Mouse (Mus musculus) neural tube, embryonic 13.5 days (tissue): ENCODE measurements around the gene Gm11099. TPM values are rescaled to one million over a fixed set of nuclear protein-coding genes. Genes with fewer than 3 reads are reported as not detected.

Experiments
- ATAC-seq: fragments of 200-750 bp; cut with Nextera tagmentation; 2 replicates; pipeline ENCODE4 v1.8.0; 2017; ENCODE audit warnings: low read depth, mild to moderate bottlenecking, moderate TSS enrichment, moderate library complexity
- H3K27ac ChIP-seq: fragments of 300-500 bp; sonication (generic); replicated peaks from 2 replicates; pipeline ENCODE4 v1.5.1; 2015; ENCODE audit warnings: moderate library complexity, mild to moderate bottlenecking, inconsistent platforms
- H3K27me3 ChIP-seq: fragments of 300-500 bp; sonication (generic); 2 replicates; pipeline ENCODE4 v1.6.1; 2015; ENCODE audit warnings: mild to moderate bottlenecking, inconsistent platforms
- H3K36me3 ChIP-seq: fragments of 300-500 bp; sonication (generic); 2 replicates; pipeline ENCODE4 v1.6.1; 2015; ENCODE audit warnings: mild to moderate bottlenecking, inconsistent platforms
- H3K4me1 ChIP-seq: fragments of 300-500 bp; sonication (generic); replicated peaks from 2 replicates; pipeline ENCODE4 v1.6.1; 2015; ENCODE audit warnings: inconsistent platforms
- H3K4me2 ChIP-seq: fragments of 300-500 bp; sonication (generic); 2 replicates; pipeline ENCODE4 v1.6.1; 2015; ENCODE audit warnings: inconsistent platforms, mild to moderate bottlenecking, moderate library complexity
- H3K4me3 ChIP-seq: fragments of 300-500 bp; sonication (generic); 2 replicates; pipeline ENCODE4 v1.5.1; 2015; ENCODE audit warnings: mild to moderate bottlenecking, inconsistent platforms
- H3K9ac ChIP-seq: fragments of 300-500 bp; sonication (generic); 2 replicates; pipeline ENCODE4 v1.6.1; 2015; ENCODE audit warnings: moderate library complexity, mild to moderate bottlenecking, inconsistent platforms
- H3K9me3 ChIP-seq: fragments of 300-500 bp; sonication (generic); 2 replicates; pipeline ENCODE4 v1.6.1; 2016; ENCODE audit warnings: inconsistent platforms
- WGBS: fragments of 180-500 bp; shearing (Covaris S2); methylation state at CpG from one replicate; pipeline ENCODE4 v1.1.7; 2015; 5-methylcytosine and 5-hydroxymethylcytosine counted together
- polyA plus RNA-seq: library from polyadenylated mRNA; unstranded; fragments of >200 nt; fragmentation: Nextera tagmentation; extraction: Ambion mirVana; gene quantifications from 2 replicates; pipeline ENCODE4 v1.2.1, GENCODE M21; 2015

Gm11099 gene
- polyA plus RNA-seq: not detected in 2 replicates

- ATAC-seq: no peak
- Histone ChIP-seq H3K4me1 (0 out of 2 replicates have a peak, but pooled peaks cover 3% of the 10 kb centered on the region), H3K4me3 (no peak within 1 kb of the TSS), H3K4me2 (no peak within 1 kb of the TSS), H3K9ac (no peak within 1 kb of the TSS), H3K27me3 (no peaks in the 10 kb centered on the region), H3K27ac (no peak within 1 kb of the TSS), H3K9me3 (no peaks in the 10 kb centered on the region), H3K36me3 (no peaks in the 10 kb centered on the region)
- 90% methylated on average over 5 of the region's 5 CpGs for WGBS
Observed at GRCm38 (mm10) chr2:58859134-58859533, at the start of gene Gm11099. Gene Gm11099 (plus strand): TSS chr2:58859434.

- WGBS: 32% methylated on average over 2 of the region's 2 CpGs
- Histone ChIP-seq H3K4me2 (no peak overlapping the region), H3K27ac (no peak overlapping the region), H3K27me3 (no peaks in the 10 kb centered on the region), H3K9ac (no peak overlapping the region), H3K4me3 (no peak overlapping the region), H3K9me3 (no peaks in the 10 kb centered on the region), H3K4me1 (no peaks in the 10 kb centered on the region), H3K36me3 (no peaks in the 10 kb centered on the region)
- ATAC-seq: no peak
Observed at GRCm38 (mm10) chr2:58812941-58813340, 46.3 kb upstream of the Gm11099 start.

- H3K36me3 ChIP-seq: no peaks in the 10 kb centered on the region
- no peak for ATAC-seq
- no peak overlapping the region for H3K27ac ChIP-seq
- H3K9me3 ChIP-seq: no peaks in the 10 kb centered on the region
- H3K4me1 ChIP-seq: no peaks in the 10 kb centered on the region
- WGBS: 84% methylated on average over 3 of the region's 3 CpGs
- no peaks in the 10 kb centered on the region for H3K27me3 ChIP-seq
- no peak overlapping the region for H3K9ac ChIP-seq
- no peak overlapping the region for H3K4me2 ChIP-seq
- H3K4me3 ChIP-seq: no peak overlapping the region
Observed at GRCm38 (mm10) chr2:58828910-58829600, 30.2 kb upstream of the Gm11099 start.

- Histone ChIP-seq H3K9ac (no peak overlapping the region), H3K4me1 (no peaks in the 10 kb centered on the region), H3K27ac (no peak overlapping the region), H3K4me3 (no peak overlapping the region), H3K4me2 (no peak overlapping the region), H3K27me3 (no peaks in the 10 kb centered on the region), H3K9me3 (no peaks in the 10 kb centered on the region), H3K36me3 (no peaks in the 10 kb centered on the region)
- 0 out of 2 replicates have a peak, but pooled peaks have one; percentile 23 for ATAC-seq
- 71% methylated on average over 7 of the region's 7 CpGs for WGBS
Observed at GRCm38 (mm10) chr2:58829981-58830742, 29.1 kb upstream of the Gm11099 start.

GRCm38 (mm10) chr2:58832253-58832980, 26.8 kb upstream of the Gm11099 start:
- H3K9me3 ChIP-seq: no peaks in the 10 kb centered on the region
- 91% methylated on average over 20 of the region's 20 CpGs for WGBS
- H3K27me3 ChIP-seq: no peaks in the 10 kb centered on the region
- ATAC-seq: no peak
- H3K27ac ChIP-seq: no peak overlapping the region
- no peak overlapping the region for H3K9ac ChIP-seq
- H3K4me3 ChIP-seq: no peak overlapping the region
- H3K36me3 ChIP-seq: no peaks in the 10 kb centered on the region
- no peaks in the 10 kb centered on the region for H3K4me1 ChIP-seq
- no peak overlapping the region for H3K4me2 ChIP-seq

- WGBS: 49% methylated on average over 3 of the region's 3 CpGs
- no peak overlapping the region for H3K9ac ChIP-seq
Observed at GRCm38 (mm10) chr2:58841021-58841420, 18.2 kb upstream of the Gm11099 start.

GRCm38 (mm10) chr2:58842443-58842842, 16.8 kb upstream of the Gm11099 start:
- H3K9ac ChIP-seq: no peak overlapping the region
- H3K27ac ChIP-seq: no peak overlapping the region
- no peaks in the 10 kb centered on the region for H3K36me3 ChIP-seq
- H3K4me2 ChIP-seq: no peak overlapping the region
- H3K4me3 ChIP-seq: no peak overlapping the region
- no peak for ATAC-seq
- no peaks in the 10 kb centered on the region for H3K9me3 ChIP-seq
- H3K4me1 ChIP-seq: no peaks in the 10 kb centered on the region
- H3K27me3 ChIP-seq: no peaks in the 10 kb centered on the region
- 94% methylated on average over 4 of the region's 4 CpGs for WGBS

More at GRCm38 (mm10) chr2:58841021-58841420, 18.2 kb upstream of the Gm11099 start:
- ATAC-seq: no peak
- Histone ChIP-seq H3K4me2 (no peak overlapping the region), H3K4me1 (no peaks in the 10 kb centered on the region), H3K4me3 (no peak overlapping the region), H3K27ac (no peak overlapping the region), H3K36me3 (no peaks in the 10 kb centered on the region), H3K27me3 (no peaks in the 10 kb centered on the region), H3K9me3 (no peaks in the 10 kb centered on the region)

GRCm38 (mm10) chr2:58844499-58844898, 14.7 kb upstream of the Gm11099 start:
- no peaks in the 10 kb centered on the region for H3K27me3 ChIP-seq
- ATAC-seq: no peak

GRCm38 (mm10) chr2:58879876-58880275, 20.6 kb downstream of the Gm11099 start:
- no peak overlapping the region for H3K27ac ChIP-seq
- WGBS: 39% methylated on average over 3 of the region's 3 CpGs
- ATAC-seq: no peak

More at GRCm38 (mm10) chr2:58844499-58844898, 14.7 kb upstream of the Gm11099 start:
- no peak overlapping the region for H3K27ac ChIP-seq
- no peak overlapping the region for H3K9ac ChIP-seq
- no peak overlapping the region for H3K4me3 ChIP-seq
- no peaks in the 10 kb centered on the region for H3K4me1 ChIP-seq
- 36% methylated on average over 10 of the region's 10 CpGs for WGBS
- H3K9me3 ChIP-seq: no peaks in the 10 kb centered on the region
- H3K4me2 ChIP-seq: no peak overlapping the region
- no peaks in the 10 kb centered on the region for H3K36me3 ChIP-seq

GRCm38 (mm10) chr2:58905057-58905456, 45.8 kb downstream of the Gm11099 start:
- ATAC-seq: no peak
- H3K4me3 ChIP-seq: no peak overlapping the region
- 68% methylated on average over 4 of the region's 4 CpGs for WGBS
- H3K27ac ChIP-seq: no peak overlapping the region
- H3K4me1 ChIP-seq: peaks cover 7% of the 10 kb centered on the region; the same call in 1 of the 2 replicates
- H3K9ac ChIP-seq: no peak overlapping the region
- 0 out of 2 replicates have a peak, but pooled peaks cover 5% of the 10 kb centered on the region for H3K27me3 ChIP-seq
- H3K4me2 ChIP-seq: no peak overlapping the region
- H3K9me3 ChIP-seq: no peaks in the 10 kb centered on the region
- H3K36me3 ChIP-seq: no peaks in the 10 kb centered on the region

More at GRCm38 (mm10) chr2:58879876-58880275, 20.6 kb downstream of the Gm11099 start:
- no peaks in the 10 kb centered on the region for H3K27me3 ChIP-seq
- no peak overlapping the region for H3K4me3 ChIP-seq
- no peak overlapping the region for H3K9ac ChIP-seq
- H3K4me1 ChIP-seq: no peaks in the 10 kb centered on the region
- H3K36me3 ChIP-seq: no peaks in the 10 kb centered on the region
- no peak overlapping the region for H3K4me2 ChIP-seq
- H3K9me3 ChIP-seq: no peaks in the 10 kb centered on the region

GRCm38 (mm10) chr2:58906814-58907516, 47.7 kb downstream of the Gm11099 start:
- no peaks in the 10 kb centered on the region for H3K36me3 ChIP-seq
- no peaks in the 10 kb centered on the region for H3K9me3 ChIP-seq
- no peak overlapping the region for H3K9ac ChIP-seq
- H3K4me2 ChIP-seq: peak overlapping the region; percentile 21; the same call in 1 of the 2 replicates
- H3K4me1 ChIP-seq: peaks cover 7% of the 10 kb centered on the region; the same call in 1 of the 2 replicates
- WGBS: 34% methylated on average over 14 of the region's 14 CpGs
- 0 out of 2 replicates have a peak, but pooled peaks cover 5% of the 10 kb centered on the region for H3K27me3 ChIP-seq
- no peak overlapping the region for H3K27ac ChIP-seq
- H3K4me3 ChIP-seq: no peak overlapping the region
- no peak for ATAC-seq
